Mouse (Mus musculus) forebrain, embryonic 15.5 days (tissue): ENCODE results near the gene Cbx3. TPM values are rescaled to one million over a fixed set of nuclear protein-coding genes. Genes with fewer than 3 reads are reported as not detected.

Experiments
- ATAC-seq: fragments of 200-750 bp; cut with Nextera tagmentation; replicated peaks from 2 replicates; pipeline ENCODE4 v1.8.0; 2017; ENCODE audit warnings: mild to moderate bottlenecking, moderate TSS enrichment, moderate library complexity
- H3K27ac ChIP-seq: fragments of 300-500 bp; sonication (generic); replicated peaks from 2 replicates; pipeline ENCODE4 v1.5.1; 2015; ENCODE audit warnings: mild to moderate bottlenecking, inconsistent platforms
- H3K27me3 ChIP-seq: fragments of 300-500 bp; sonication (generic); 2 replicates; pipeline ENCODE4 v1.6.1; 2015; ENCODE audit warnings: inconsistent platforms
- H3K36me3 ChIP-seq: fragments of 300-500 bp; sonication (generic); 2 replicates; pipeline ENCODE4 v1.6.1; 2015; ENCODE audit warnings: mild to moderate bottlenecking, inconsistent platforms
- H3K4me1 ChIP-seq: fragments of 300-500 bp; sonication (generic); 2 replicates; pipeline ENCODE4 v1.6.1; 2015; ENCODE audit warnings: inconsistent platforms
- H3K4me2 ChIP-seq: fragments of 300-500 bp; sonication (generic); replicated peaks from 2 replicates; pipeline ENCODE4 v1.6.1; 2015; ENCODE audit warnings: mild to moderate bottlenecking, inconsistent platforms
- H3K4me3 ChIP-seq: fragments of 300-500 bp; sonication (generic); 2 replicates; pipeline ENCODE4 v1.5.1; 2015; ENCODE audit warnings: mild to moderate bottlenecking, inconsistent platforms
- H3K9ac ChIP-seq: fragments of 300-500 bp; sonication (generic); replicated peaks from 2 replicates; pipeline ENCODE4 v1.6.1; 2015; ENCODE audit warnings: mild to moderate bottlenecking, inconsistent platforms
- H3K9me3 ChIP-seq: fragments of 300-500 bp; sonication (generic); 2 replicates; pipeline ENCODE4 v1.6.1; 2016; ENCODE audit warnings: inconsistent platforms
- WGBS: fragments of 180-500 bp; shearing (Covaris S2); methylation state at CpG from one replicate; pipeline ENCODE4 v1.1.7; 2015; ENCODE audit warnings: mixed read lengths; 5-methylcytosine and 5-hydroxymethylcytosine counted together
- polyA plus RNA-seq: library from polyadenylated mRNA; unstranded; fragments of >200 nt; fragmentation: Nextera tagmentation; extraction: Ambion mirVana; gene quantifications from 2 replicates; pipeline ENCODE4 v1.2.1, GENCODE M21; 2015

The Cbx3 gene
- polyA plus RNA-seq, 1 experiment from 2014 or later = 585 TPM

DNA sequence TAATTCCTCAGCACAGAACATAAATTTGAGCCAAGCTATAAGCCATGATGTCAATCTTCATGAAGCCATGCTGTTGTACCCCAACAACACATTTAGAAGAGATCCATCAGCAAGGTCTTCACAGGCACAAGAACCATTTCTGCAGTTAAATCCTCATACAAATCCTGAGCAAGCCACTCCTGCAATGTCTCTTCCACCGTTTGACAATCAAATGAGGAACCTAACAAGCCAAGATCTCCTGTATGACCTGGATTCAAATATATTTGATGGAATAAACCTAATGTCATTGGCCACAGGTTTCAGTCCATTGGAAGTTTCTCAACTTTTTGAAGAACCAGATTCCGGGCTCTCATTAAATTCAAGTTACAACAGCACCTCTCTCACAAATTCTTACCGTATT lies 12.9 kb upstream of the Cbx3 start:
- H3K36me3 ChIP-seq = peaks cover 43% of the 10 kb centered on the region
- no peak overlapping the region for H3K27ac ChIP-seq
- no peaks in the 10 kb centered on the region for H3K4me1 ChIP-seq
- ATAC-seq = no peak
- no peak overlapping the region for H3K4me3 ChIP-seq
- no peaks in the 10 kb centered on the region for H3K9me3 ChIP-seq
- no peak overlapping the region for H3K9ac ChIP-seq
- no peaks in the 10 kb centered on the region for H3K27me3 ChIP-seq
- whole genome bisulfite sequencing = 80% methylated on average over 3 of the region's 3 CpGs
- no peak overlapping the region for H3K4me2 ChIP-seq

DNA sequence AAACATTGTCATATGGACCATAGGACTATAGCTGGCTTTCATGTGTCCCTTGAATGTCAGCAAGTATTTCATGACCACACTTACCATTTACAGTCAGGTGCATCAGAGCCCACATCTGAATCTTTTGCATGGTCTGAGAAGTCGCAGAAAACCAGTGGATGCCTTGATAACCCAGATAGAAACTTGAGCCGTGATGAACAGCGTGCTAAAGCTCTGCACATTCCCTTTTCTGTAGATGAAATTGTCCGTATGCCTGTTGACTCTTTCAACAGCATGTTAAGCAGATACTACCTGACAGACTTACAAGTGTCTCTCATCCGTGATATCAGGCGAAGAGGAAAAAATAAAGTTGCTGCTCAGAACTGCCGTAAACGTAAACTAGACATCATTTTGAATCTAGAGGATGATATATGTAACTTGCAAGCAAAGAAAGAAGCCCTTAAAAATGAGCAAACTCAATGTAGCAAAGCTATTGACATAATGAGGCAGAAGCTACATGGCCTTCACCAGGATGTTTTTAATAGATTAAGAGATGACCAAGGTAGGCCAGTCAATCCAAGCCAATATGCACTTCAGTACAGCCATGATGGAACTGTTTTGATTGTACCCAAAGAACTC lies 12.3 kb upstream of the Cbx3 start:
- WGBS = 87% methylated on average over 8 of the region's 8 CpGs

DNA sequence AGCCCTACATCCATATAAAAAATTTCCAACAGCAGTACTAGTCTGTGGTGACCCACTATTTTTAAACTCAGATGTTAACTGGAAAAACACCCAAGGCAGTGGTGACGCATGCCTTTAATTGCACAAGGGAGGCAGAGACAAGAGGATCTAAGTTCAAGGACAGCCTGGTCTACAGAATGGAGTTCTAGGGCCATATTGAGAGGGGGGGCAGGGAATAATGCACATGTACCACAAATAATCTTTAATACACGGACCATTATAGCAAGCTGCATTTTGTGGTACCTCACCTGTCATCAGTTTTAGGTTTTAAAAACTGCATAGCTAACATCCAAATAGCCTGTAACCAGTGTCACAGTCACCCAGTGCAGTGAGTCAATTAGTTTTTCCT lies 11.2 kb upstream of the Cbx3 start:
- H3K4me1 ChIP-seq = peaks cover 7% of the 10 kb centered on the region; the same call in 1 of the 2 replicates
- ATAC-seq = 0 out of 2 replicates have a peak, but pooled peaks have one; percentile 14
- H3K4me3 ChIP-seq = no peak overlapping the region
- H3K9ac ChIP-seq = no peak overlapping the region
- no peaks in the 10 kb centered on the region for H3K27me3 ChIP-seq
- peaks cover 56% of the 10 kb centered on the region for H3K36me3 ChIP-seq
- no peak overlapping the region for H3K4me2 ChIP-seq
- no peaks in the 10 kb centered on the region for H3K9me3 ChIP-seq
- 54% methylated on average over 2 of the region's 2 CpGs for WGBS
- no peak overlapping the region for H3K27ac ChIP-seq

More for the DNA sequence above, 12.3 kb upstream of the Cbx3 start:
- Histone ChIP-seq H3K9me3 (no peaks in the 10 kb centered on the region), H3K27me3 (no peaks in the 10 kb centered on the region), H3K27ac (no peak overlapping the region), H3K4me2 (no peak overlapping the region), H3K4me3 (no peak overlapping the region), H3K36me3 (peaks cover 45% of the 10 kb centered on the region), H3K9ac (no peak overlapping the region), H3K4me1 (no peaks in the 10 kb centered on the region)
- no peak for ATAC-seq

DNA sequence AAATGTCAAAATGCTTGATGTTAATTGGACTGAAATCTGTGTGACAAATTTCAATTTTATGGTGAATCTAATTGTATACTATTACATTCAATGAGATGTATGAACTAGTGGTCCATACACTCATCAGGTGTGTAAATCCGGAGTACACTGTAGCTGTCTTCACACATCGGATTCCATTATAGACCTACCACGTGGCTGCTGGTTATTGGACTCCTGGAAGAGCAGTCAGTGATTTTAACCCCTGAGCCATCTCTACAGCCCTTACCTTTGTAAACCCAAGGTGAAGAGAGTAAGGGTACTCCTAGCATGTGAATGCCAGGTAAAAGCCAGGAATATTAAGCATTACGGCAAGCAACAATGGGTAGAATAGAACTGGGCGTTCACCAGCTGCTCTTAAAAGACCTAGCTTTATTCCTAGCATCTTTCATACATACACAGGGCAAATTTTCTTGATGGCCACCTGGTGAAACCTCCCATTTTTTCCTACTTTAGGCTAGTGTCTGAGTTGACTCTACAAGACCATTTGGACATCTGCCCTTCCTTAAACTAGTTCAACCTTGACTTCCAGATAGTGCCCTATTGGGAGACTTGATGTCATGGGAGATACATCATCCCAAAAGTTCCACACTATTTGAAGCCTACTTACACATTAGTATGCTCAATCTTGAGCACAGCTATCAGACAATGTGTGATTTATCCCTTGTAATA lies 10.7 kb upstream of the Cbx3 start:
- Histone ChIP-seq H3K4me1 (peaks cover 8% of the 10 kb centered on the region; the same call in 1 of the 2 replicates), H3K36me3 (peaks cover 60% of the 10 kb centered on the region), H3K27ac (no peak overlapping the region), H3K9me3 (no peaks in the 10 kb centered on the region), H3K4me2 (no peak overlapping the region), H3K9ac (no peak overlapping the region), H3K4me3 (no peak overlapping the region), H3K27me3 (no peaks in the 10 kb centered on the region)
- ATAC-seq = peak; percentile 51
- 37% methylated on average over 5 of the region's 5 CpGs for whole genome bisulfite sequencing

DNA sequence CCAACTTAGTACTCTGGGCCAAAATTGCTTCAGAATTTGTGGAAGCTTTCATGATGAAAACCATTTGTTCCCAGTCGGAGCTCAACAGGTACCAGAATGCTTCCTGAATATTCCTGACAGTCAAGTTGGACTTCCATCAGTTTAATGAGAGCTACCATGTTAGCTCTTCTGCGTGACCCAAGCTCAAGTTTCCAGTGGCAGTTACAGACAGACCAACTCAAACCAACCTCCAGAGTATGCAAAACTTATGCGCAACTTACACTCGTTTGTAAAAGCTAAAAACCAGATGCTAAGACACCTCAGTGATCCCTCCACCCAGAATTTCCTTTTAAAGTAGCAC lies 10.2 kb upstream of the Cbx3 start:
- no peaks in the 10 kb centered on the region for H3K27me3 ChIP-seq
- H3K9ac ChIP-seq = no peak overlapping the region
- H3K4me1 ChIP-seq = peaks cover 11% of the 10 kb centered on the region
- no peak overlapping the region for H3K4me2 ChIP-seq
- no peaks in the 10 kb centered on the region for H3K9me3 ChIP-seq
- 77% methylated on average over 4 of the region's 4 CpGs for WGBS
- no peak for ATAC-seq
- no peak overlapping the region for H3K27ac ChIP-seq
- H3K4me3 ChIP-seq = no peak overlapping the region
- peaks cover 64% of the 10 kb centered on the region for H3K36me3 ChIP-seq

DNA sequence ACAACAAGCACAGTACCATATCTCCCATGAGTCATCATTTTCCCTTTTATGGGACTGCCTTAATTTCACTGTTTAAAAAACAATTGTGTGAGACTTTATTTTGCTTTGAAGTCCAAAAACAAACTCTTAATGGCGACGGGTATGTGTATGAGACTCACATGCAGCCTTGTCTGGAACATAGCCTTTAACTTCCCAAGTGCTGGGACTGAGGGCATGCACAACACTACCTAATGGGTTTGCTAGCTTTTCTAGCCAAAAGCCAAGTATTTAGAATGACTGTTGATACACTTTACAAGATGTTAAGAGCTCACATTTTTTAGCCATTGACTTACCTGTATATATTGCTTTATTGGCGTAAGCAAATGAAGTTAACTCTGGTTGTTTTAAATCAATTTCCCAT lies 9.8 kb upstream of the Cbx3 start:
- Histone ChIP-seq H3K27me3 (no peaks in the 10 kb centered on the region), H3K9me3 (no peaks in the 10 kb centered on the region), H3K27ac (no peak overlapping the region), H3K4me1 (peaks cover 15% of the 10 kb centered on the region), H3K4me2 (no peak overlapping the region), H3K9ac (no peak overlapping the region), H3K4me3 (no peak overlapping the region), H3K36me3 (peaks cover 66% of the 10 kb centered on the region)
- ATAC-seq = no peak
- 84% methylated on average over 3 of the region's 3 CpGs for WGBS

DNA sequence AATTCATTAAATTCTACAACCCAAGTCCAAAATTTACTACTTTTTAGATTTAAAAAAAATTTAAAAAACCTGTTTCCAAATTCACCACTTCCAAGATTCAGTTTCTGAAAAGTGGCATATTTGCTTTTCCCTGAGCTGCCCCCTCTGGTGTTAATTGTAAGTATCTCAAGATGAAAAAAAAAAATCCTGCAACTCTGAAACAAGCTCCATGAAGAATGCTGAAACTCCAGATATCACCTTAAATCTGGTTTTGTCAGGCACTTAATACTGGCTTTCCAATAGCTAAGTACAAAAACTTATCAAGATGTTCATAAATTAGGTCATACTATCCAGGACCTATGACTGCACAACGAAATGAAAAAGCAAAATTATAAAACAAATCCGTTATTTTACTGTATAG lies 2.5 kb upstream of the Cbx3 start:
- ATAC-seq = no peak
- H3K4me1 ChIP-seq = peaks cover 43% of the 10 kb centered on the region
- H3K27ac ChIP-seq = no peak overlapping the region
- no peaks in the 10 kb centered on the region for H3K9me3 ChIP-seq
- peak overlapping the region; percentile 99 for H3K4me3 ChIP-seq
- H3K36me3 ChIP-seq = peaks cover 43% of the 10 kb centered on the region
- no peaks in the 10 kb centered on the region for H3K27me3 ChIP-seq
- peak overlapping the region; percentile 53 for H3K4me2 ChIP-seq
- 2% methylated on average over 2 of the region's 2 CpGs for WGBS
- H3K9ac ChIP-seq = peak overlapping the region; percentile 30; the same call in 1 of the 2 replicates

DNA sequence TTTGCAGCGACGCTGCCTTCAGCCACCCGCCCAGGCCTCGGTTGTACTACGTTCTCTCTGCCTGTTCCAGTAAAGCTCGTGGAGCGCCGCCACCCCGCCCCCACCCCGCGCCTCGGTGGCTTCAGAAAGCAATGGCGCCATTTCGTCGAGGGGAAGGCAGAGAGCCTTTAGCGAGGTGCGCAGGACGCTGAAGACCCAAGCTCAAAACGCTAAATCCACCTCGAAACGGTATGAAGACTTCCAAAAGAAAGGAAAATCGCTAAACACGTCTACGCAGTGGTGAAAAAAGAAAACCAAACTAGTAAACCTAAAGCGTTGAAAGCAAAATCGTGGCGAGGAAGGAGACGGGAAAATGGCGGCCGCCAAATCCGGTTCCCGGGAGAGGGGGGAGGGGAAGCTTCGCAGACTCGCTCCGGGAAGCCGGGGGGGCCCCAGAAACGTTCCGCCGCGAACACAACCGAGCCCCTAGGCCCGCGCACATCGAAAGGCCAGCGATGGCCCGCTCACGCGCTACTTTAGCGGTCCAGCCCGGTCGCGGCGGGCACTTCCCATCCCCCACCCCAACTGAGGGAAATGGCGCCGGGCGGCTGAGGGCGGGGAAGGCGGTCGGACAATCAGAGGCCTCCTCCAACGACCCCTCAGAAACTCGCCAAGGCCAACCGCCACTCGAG lies 1.1 kb upstream of the Cbx3 start:
- peak overlapping the region; percentile 99 for H3K9ac ChIP-seq
- WGBS = under 1% methylated on average over 58 of the region's 63 CpGs
- ATAC-seq = peak; percentile 39
- peaks cover 49% of the 10 kb centered on the region for H3K4me1 ChIP-seq
- H3K9me3 ChIP-seq = no peaks in the 10 kb centered on the region
- H3K27ac ChIP-seq = peak overlapping the region; percentile 98
- H3K4me3 ChIP-seq = peak overlapping the region; percentile 99
- no peaks in the 10 kb centered on the region for H3K27me3 ChIP-seq
- peak overlapping the region; percentile 53 for H3K4me2 ChIP-seq
- H3K36me3 ChIP-seq = peaks cover 37% of the 10 kb centered on the region

DNA sequence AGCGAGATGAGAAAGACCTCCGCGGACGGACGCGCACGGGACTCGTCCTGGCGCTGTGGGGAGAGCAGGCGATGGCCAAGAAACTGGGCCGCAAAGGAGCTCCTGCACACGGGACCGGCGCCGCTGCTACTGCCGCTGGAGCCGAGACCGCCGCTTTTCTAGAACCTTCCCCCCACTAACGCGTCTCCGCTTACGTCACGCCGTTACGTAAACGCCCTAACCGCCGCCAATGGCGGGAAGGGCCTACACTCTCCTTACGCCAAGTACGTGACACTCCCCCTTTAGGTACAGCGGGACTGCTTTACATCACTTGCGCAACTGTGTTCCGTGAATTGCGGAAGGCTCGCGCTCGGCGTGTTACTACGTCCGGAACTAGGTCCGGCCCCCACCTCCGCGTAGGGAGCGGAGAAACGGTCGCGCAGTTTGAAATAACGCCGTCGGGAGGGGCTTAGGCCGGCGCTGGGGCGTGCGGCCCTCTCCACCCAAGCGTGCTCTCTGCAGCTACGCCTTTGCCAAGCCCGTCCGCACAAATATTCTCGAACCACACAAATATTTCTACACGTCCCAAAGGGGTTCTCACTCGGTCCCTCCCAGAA lies 347 bp upstream of the Cbx3 start, which contains the start of gene Hnrnpa2b1:
Gene Hnrnpa2b1 (minus strand): TSS at position 180 of the 596 bp plus-strand sequence.
- H3K4me3 ChIP-seq = peak within 1 kb of the TSS; percentile 99
- H3K4me1 ChIP-seq = peaks cover 55% of the 10 kb centered on the region
- peak within 1 kb of the TSS; percentile 99 for H3K9ac ChIP-seq
- H3K9me3 ChIP-seq = no peaks in the 10 kb centered on the region
- WGBS = under 1% methylated on average over 63 of the region's 63 CpGs
- peaks cover 38% of the 10 kb centered on the region for H3K36me3 ChIP-seq
- H3K27me3 ChIP-seq = no peaks in the 10 kb centered on the region
- H3K27ac ChIP-seq = peak within 1 kb of the TSS; percentile 98
- H3K4me2 ChIP-seq = peak within 1 kb of the TSS; percentile 53
- ATAC-seq = peak; percentile 92

DNA sequence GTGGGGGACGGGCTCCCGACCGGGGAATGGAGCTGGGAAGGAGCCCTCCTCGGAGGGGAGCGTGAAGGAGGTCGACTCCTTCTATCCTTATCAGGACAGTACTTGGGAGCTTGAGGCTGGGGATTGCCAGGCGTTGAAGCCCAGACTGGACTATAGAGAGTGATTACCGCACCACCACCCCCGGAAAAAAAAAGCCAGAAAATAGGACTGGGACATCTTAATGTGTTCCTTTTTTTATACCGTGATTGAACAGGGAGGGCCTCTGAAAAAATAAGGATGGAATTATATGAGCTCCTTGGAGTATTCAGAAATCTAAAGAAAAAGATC lies 982 bp downstream of the Cbx3 start:
- WGBS = 1% methylated on average over 10 of the region's 10 CpGs
- no peaks in the 10 kb centered on the region for H3K9me3 ChIP-seq
- H3K4me1 ChIP-seq = peaks cover 43% of the 10 kb centered on the region
- H3K4me2 ChIP-seq = peak overlapping the region; percentile 60
- ATAC-seq = no peak; the same call in 1 of the 2 replicates
- peaks cover 35% of the 10 kb centered on the region for H3K36me3 ChIP-seq
- peak overlapping the region; percentile 99 for H3K4me3 ChIP-seq
- peak overlapping the region; percentile 98 for H3K27ac ChIP-seq
- peak overlapping the region; percentile 99 for H3K9ac ChIP-seq
- no peaks in the 10 kb centered on the region for H3K27me3 ChIP-seq

DNA sequence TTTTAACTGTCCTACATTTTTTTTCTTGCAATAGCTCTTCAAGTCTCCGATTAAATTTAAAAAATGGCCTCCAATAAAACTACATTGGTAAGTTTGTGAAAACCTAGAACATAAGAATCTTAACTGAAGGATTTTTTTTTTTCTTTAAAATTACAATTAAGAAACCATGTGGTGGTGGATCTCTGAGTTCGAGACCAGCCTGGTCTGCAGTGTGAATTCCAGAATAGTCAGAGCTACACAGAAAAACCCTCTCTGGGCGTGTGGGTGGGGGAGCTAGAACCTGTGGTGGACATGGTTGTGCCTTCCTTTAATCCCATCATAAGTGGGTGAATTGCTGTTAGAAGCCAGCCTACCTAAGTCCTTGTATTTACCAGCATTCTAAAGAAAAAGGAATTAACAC lies 1.6 kb downstream of the Cbx3 start:
- no peaks in the 10 kb centered on the region for H3K9me3 ChIP-seq
- peak overlapping the region; percentile 60 for H3K4me2 ChIP-seq
- peak overlapping the region; percentile 47; the same call in 1 of the 2 replicates for H3K27ac ChIP-seq
- H3K4me1 ChIP-seq = peaks cover 37% of the 10 kb centered on the region
- H3K4me3 ChIP-seq = peak overlapping the region; percentile 99
- H3K36me3 ChIP-seq = peaks cover 34% of the 10 kb centered on the region
- 17% methylated on average over 3 of the region's 3 CpGs for WGBS
- no peak for ATAC-seq
- no peaks in the 10 kb centered on the region for H3K27me3 ChIP-seq
- peak overlapping the region; percentile 99 for H3K9ac ChIP-seq

DNA sequence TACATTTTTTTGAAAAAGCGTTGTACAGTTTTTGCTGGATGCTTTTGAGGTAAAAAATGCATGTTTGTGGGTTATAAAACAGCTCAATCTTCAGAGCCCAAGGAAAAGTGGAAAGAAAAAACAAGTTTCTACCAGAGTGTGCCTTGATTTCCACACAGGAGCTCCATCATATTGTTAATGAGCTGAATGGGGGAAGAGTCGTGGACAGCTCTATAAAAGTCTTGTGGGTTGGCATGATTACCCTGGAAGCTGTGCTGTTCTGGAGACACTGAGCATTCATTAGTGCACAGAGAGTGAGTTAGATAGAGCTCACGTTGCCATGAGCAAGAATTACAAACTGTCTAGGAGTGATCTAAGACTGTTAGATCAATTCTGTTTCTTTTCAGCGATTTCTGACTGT lies 2.1 kb downstream of the Cbx3 start:
- Histone ChIP-seq H3K27me3 (no peaks in the 10 kb centered on the region), H3K4me2 (peak overlapping the region; percentile 60), H3K4me1 (peaks cover 32% of the 10 kb centered on the region), H3K27ac (peak overlapping the region; percentile 47; the same call in 1 of the 2 replicates), H3K4me3 (peak overlapping the region; percentile 99), H3K9ac (peak overlapping the region; percentile 99), H3K36me3 (peaks cover 34% of the 10 kb centered on the region), H3K9me3 (no peaks in the 10 kb centered on the region)
- no peak for ATAC-seq
- WGBS = 32% methylated on average over 4 of the region's 4 CpGs
